Mouse (Mus musculus) neural tube, embryonic 15.5 days (tissue): ENCODE data around the gene Ppie. TPM values are rescaled to one million over a fixed set of nuclear protein-coding genes. Genes with fewer than 3 reads are reported as not detected.
A peak's percentile ranks its signal among the peaks of the same experiment; 100 is the strongest.
"Not testable (repeated sequence)": the region's sequence is repeated elsewhere in the genome, so short reads cannot be mapped to it uniquely, and the experiment has no call there.

Experiments
- ATAC-seq: fragments of 200-750 bp; cut with Nextera tagmentation; 2 replicates; pipeline ENCODE4 v1.8.0; 2017; ENCODE audit warnings: mild to moderate bottlenecking, moderate TSS enrichment, moderate library complexity; ENCODE audit not compliant: low FRiP score
- H3K27ac ChIP-seq: fragments of 300-500 bp; sonication (generic); replicated peaks from 2 replicates; pipeline ENCODE4 v1.5.1; 2015; ENCODE audit warnings: mild to moderate bottlenecking, inconsistent platforms
- H3K27me3 ChIP-seq: fragments of 300-500 bp; sonication (generic); replicated peaks from 2 replicates; pipeline ENCODE4 v1.6.1; 2015; ENCODE audit warnings: inconsistent platforms
- H3K36me3 ChIP-seq: fragments of 300-500 bp; sonication (generic); 2 replicates; pipeline ENCODE4 v1.6.1; 2015; ENCODE audit warnings: inconsistent platforms
- H3K4me1 ChIP-seq: fragments of 300-500 bp; sonication (generic); 2 replicates; pipeline ENCODE4 v1.6.1; 2015; ENCODE audit warnings: inconsistent platforms
- H3K4me2 ChIP-seq: fragments of 300-500 bp; sonication (generic); 2 replicates; pipeline ENCODE4 v1.6.1; 2015; ENCODE audit warnings: inconsistent platforms, mild to moderate bottlenecking, moderate library complexity
- H3K4me3 ChIP-seq: fragments of 300-500 bp; sonication (generic); replicated peaks from 2 replicates; pipeline ENCODE4 v1.5.1; 2015; ENCODE audit warnings: mild to moderate bottlenecking, inconsistent platforms
- H3K9ac ChIP-seq: fragments of 300-500 bp; sonication (generic); replicated peaks from 2 replicates; pipeline ENCODE4 v1.6.1; 2015; ENCODE audit warnings: mild to moderate bottlenecking, inconsistent platforms
- H3K9me3 ChIP-seq: fragments of 300-500 bp; sonication (generic); replicated peaks from 2 replicates; pipeline ENCODE4 v1.6.1; 2016; ENCODE audit warnings: inconsistent platforms
- WGBS: fragments of 180-500 bp; shearing (Covaris S2); methylation state at CpG from one replicate; pipeline ENCODE4 v1.1.7; 2015; ENCODE audit warnings: mixed read lengths; 5-methylcytosine and 5-hydroxymethylcytosine counted together
- polyA plus RNA-seq: library from polyadenylated mRNA; unstranded; fragments of >200 nt; fragmentation: Nextera tagmentation; extraction: Ambion mirVana; gene quantifications from 2 replicates; pipeline ENCODE4 v1.2.1, GENCODE M21; 2015

Gene Ppie
- polyA plus RNA-seq, 1 experiment from 2014 or later, result 50.4 TPM

- no peak overlapping the region for H3K27ac ChIP-seq
- WGBS, result 85% methylated on average over 8 of the region's 8 CpGs
- H3K36me3 ChIP-seq, result no peaks in the 10 kb centered on the region
- H3K4me3 ChIP-seq, result no peak overlapping the region
- H3K9ac ChIP-seq, result no peak overlapping the region
- no peak for ATAC-seq
- peaks cover 5% of the 10 kb centered on the region for H3K4me1 ChIP-seq
- no peak overlapping the region for H3K4me2 ChIP-seq
- H3K27me3 ChIP-seq, result peaks cover 12% of the 10 kb centered on the region; the same call in 1 of the 2 replicates
- no peaks in the 10 kb centered on the region for H3K9me3 ChIP-seq
Measured at GRCm38 (mm10) chr4:123112216-123112764, 27.5 kb downstream of the Ppie start.

- H3K4me2 ChIP-seq, H3K9ac ChIP-seq, H3K27ac ChIP-seq, H3K4me3 ChIP-seq, H3K9me3 ChIP-seq, H3K36me3 ChIP-seq, H3K4me1 ChIP-seq, ATAC-seq: not testable (repeated sequence)
- WGBS, result 79% methylated on average over 10 of the region's 10 CpGs
- H3K27me3 ChIP-seq, result peaks cover 18% of the 10 kb centered on the region
Measured at GRCm38 (mm10) chr4:123111275-123111983, 28.3 kb downstream of the Ppie start.

- H3K4me1 ChIP-seq, result peaks cover under 1% of the 10 kb centered on the region
Measured at GRCm38 (mm10) chr4:123110751-123111150, 29.0 kb downstream of the Ppie start.

GRCm38 (mm10) chr4:123108056-123108455 lies 31.7 kb downstream of the Ppie start:
- no peak overlapping the region for H3K4me2 ChIP-seq
- H3K27me3 ChIP-seq, result peaks cover 45% of the 10 kb centered on the region
- ATAC-seq, result no peak
- no peak overlapping the region for H3K4me3 ChIP-seq
- H3K27ac ChIP-seq, result no peak overlapping the region
- peaks cover 13% of the 10 kb centered on the region for H3K4me1 ChIP-seq
- H3K9ac ChIP-seq, result no peak overlapping the region
- 91% methylated on average over 5 of the region's 5 CpGs for WGBS
- H3K9me3 ChIP-seq, result no peaks in the 10 kb centered on the region
- no peaks in the 10 kb centered on the region for H3K36me3 ChIP-seq

More at GRCm38 (mm10) chr4:123110751-123111150, 29.0 kb downstream of the Ppie start:
- Histone ChIP-seq H3K4me2 (no peak overlapping the region), H3K9ac (no peak overlapping the region), H3K4me3 (no peak overlapping the region), H3K36me3 (no peaks in the 10 kb centered on the region), H3K9me3 (no peaks in the 10 kb centered on the region), H3K27me3 (peaks cover 20% of the 10 kb centered on the region), H3K27ac (no peak overlapping the region)
- ATAC-seq, result no peak
- WGBS, result 92% methylated on average over 4 of the region's 4 CpGs

- peaks cover 48% of the 10 kb centered on the region for H3K27me3 ChIP-seq
- H3K4me1 ChIP-seq, result peaks cover 13% of the 10 kb centered on the region
- no peaks in the 10 kb centered on the region for H3K9me3 ChIP-seq
- ATAC-seq, result no peak
- H3K4me2 ChIP-seq, result no peak overlapping the region
- H3K4me3 ChIP-seq, result no peak overlapping the region
- no peaks in the 10 kb centered on the region for H3K36me3 ChIP-seq
- 89% methylated on average over 2 of the region's 2 CpGs for WGBS
- no peak overlapping the region for H3K9ac ChIP-seq
- H3K27ac ChIP-seq, result no peak overlapping the region
Measured at GRCm38 (mm10) chr4:123106864-123107263, 32.9 kb downstream of the Ppie start.

- Histone ChIP-seq H3K4me1 (peaks cover 13% of the 10 kb centered on the region), H3K27me3 (peaks cover 48% of the 10 kb centered on the region)
- H3K9me3 ChIP-seq, H3K36me3 ChIP-seq, ATAC-seq, H3K9ac ChIP-seq, H3K4me2 ChIP-seq, H3K27ac ChIP-seq, H3K4me3 ChIP-seq: not testable (repeated sequence)
- 81% methylated on average over 7 of the region's 7 CpGs for WGBS
Measured at GRCm38 (mm10) chr4:123105929-123106328, 33.8 kb downstream of the Ppie start.

- no peak overlapping the region for H3K9ac ChIP-seq
Measured at GRCm38 (mm10) chr4:123105451-123105790, 34.3 kb downstream of the Ppie start.

GRCm38 (mm10) chr4:123104651-123105450 lies 34.9 kb downstream of the Ppie start, which contains the start of gene Bmp8b:
Bmp8b (plus strand) TSS chr4:123105165.
- peak; percentile 38 for ATAC-seq
- Histone ChIP-seq H3K4me3 (peak within 1 kb of the TSS; percentile 31), H3K4me2 (peak within 1 kb of the TSS; percentile 53), H3K27ac (no peak within 1 kb of the TSS), H3K9ac (0 out of 2 replicates have a peak within 1 kb of the TSS, but pooled peaks have one; percentile 17), H3K9me3 (no peaks in the 10 kb centered on the region), H3K4me1 (peaks cover 13% of the 10 kb centered on the region), H3K27me3 (peaks cover 48% of the 10 kb centered on the region), H3K36me3 (no peaks in the 10 kb centered on the region)
- WGBS, result 5% methylated on average over 75 of the region's 75 CpGs

More at GRCm38 (mm10) chr4:123105451-123105790, 34.3 kb downstream of the Ppie start:
- H3K4me1 ChIP-seq, result peaks cover 13% of the 10 kb centered on the region
- H3K27ac ChIP-seq, result no peak overlapping the region
- WGBS, result 29% methylated on average over 24 of the region's 24 CpGs
- peak; percentile 36 for ATAC-seq
- H3K4me3 ChIP-seq, result peak overlapping the region; percentile 31
- peak overlapping the region; percentile 53 for H3K4me2 ChIP-seq
- H3K36me3 ChIP-seq, result no peaks in the 10 kb centered on the region
- peaks cover 48% of the 10 kb centered on the region for H3K27me3 ChIP-seq
- H3K9me3 ChIP-seq, result no peaks in the 10 kb centered on the region

- no peak for ATAC-seq
Measured at GRCm38 (mm10) chr4:123093869-123094268, 45.9 kb downstream of the Ppie start.

GRCm38 (mm10) chr4:123093064-123093776 lies 46.5 kb downstream of the Ppie start:
- Histone ChIP-seq H3K9me3 (no peaks in the 10 kb centered on the region), H3K4me1 (no peaks in the 10 kb centered on the region), H3K36me3 (no peaks in the 10 kb centered on the region), H3K9ac (no peak overlapping the region), H3K27ac (no peak overlapping the region), H3K4me3 (no peak overlapping the region), H3K4me2 (peak overlapping the region; percentile 30), H3K27me3 (no peaks in the 10 kb centered on the region)
- 67% methylated on average over 17 of the region's 17 CpGs for WGBS
- peak; percentile 50; the same call in 1 of the 2 replicates for ATAC-seq

More at GRCm38 (mm10) chr4:123093869-123094268, 45.9 kb downstream of the Ppie start:
- no peaks in the 10 kb centered on the region for H3K36me3 ChIP-seq
- no peak overlapping the region for H3K9ac ChIP-seq
- no peak overlapping the region for H3K4me2 ChIP-seq
- H3K4me3 ChIP-seq, result no peak overlapping the region
- no peaks in the 10 kb centered on the region for H3K27me3 ChIP-seq
- no peak overlapping the region for H3K27ac ChIP-seq
- WGBS, result 69% methylated on average over 9 of the region's 9 CpGs
- H3K4me1 ChIP-seq, result no peaks in the 10 kb centered on the region
- H3K9me3 ChIP-seq, result no peaks in the 10 kb centered on the region

- 76% methylated on average over 5 of the region's 5 CpGs for WGBS
- no peak overlapping the region for H3K9ac ChIP-seq
- no peak for ATAC-seq
Measured at GRCm38 (mm10) chr4:123092621-123093020, 47.1 kb downstream of the Ppie start.

More at GRCm38 (mm10) chr4:123092621-123093020, 47.1 kb downstream of the Ppie start:
- Histone ChIP-seq H3K27me3 (no peaks in the 10 kb centered on the region), H3K4me1 (no peaks in the 10 kb centered on the region), H3K4me2 (no peak overlapping the region), H3K4me3 (no peak overlapping the region), H3K9me3 (no peaks in the 10 kb centered on the region), H3K27ac (no peak overlapping the region), H3K36me3 (no peaks in the 10 kb centered on the region)
